Mouse (Mus musculus) splenic B cell, adult 2 months (primary cell): ENCODE measurements around the gene Akt3.

ENCODE experiments used
- DNase-seq: peaks from one replicate; pipeline ENCODE4 v3.0.0-alpha.2; 2011; ENCODE audit warnings: low read depth, low spot score
- H3K27me3 ChIP-seq: 2 replicates; pipeline ENCODE4 v1.6.1; 2012; ENCODE audit warnings: mild to moderate bottlenecking, low read length, moderate library complexity, mixed read lengths; ENCODE audit not compliant: control insufficient read depth, poor library complexity, insufficient read depth, severe bottlenecking
- H3K36me3 ChIP-seq: 2 replicates; pipeline ENCODE4 v1.6.1; 2012; ENCODE audit warnings: mild to moderate bottlenecking, low read length, moderate library complexity, mixed read lengths; ENCODE audit not compliant: control insufficient read depth, poor library complexity, insufficient read depth, severe bottlenecking

Akt3 gene

DNA sequence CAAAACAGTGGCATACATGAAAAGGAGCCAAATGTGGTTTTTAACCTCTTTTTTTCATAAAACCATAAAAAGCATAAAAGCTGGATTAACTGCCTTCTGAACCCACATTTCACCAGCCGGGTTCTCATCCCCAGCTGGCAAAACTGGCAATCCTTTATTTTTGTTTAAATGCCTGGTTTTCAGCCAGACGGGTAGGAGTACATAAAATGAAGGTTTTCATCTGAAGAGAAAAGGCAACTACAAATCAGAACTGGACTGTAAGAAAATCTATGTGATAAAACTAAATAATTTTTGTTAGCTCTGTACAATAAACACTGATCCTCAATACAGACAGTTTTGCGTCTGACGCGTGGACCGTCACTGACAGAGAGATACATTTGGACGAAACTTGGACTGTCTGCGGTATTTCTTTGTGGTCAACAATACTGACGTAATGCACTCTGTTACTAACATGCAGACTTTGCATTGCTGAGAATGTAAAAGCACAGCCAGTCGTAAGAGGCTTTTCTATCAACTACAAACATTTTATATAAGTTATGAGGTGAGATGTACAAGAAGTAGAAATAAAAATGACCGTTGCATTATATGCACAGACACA is 206.5 kb downstream of the Akt3 start:
- Histone ChIP-seq H3K27me3 (no peaks in the 10 kb centered on the region), H3K36me3 (0 out of 2 replicates have a peak, but pooled peaks cover 2% of the 10 kb centered on the region)
- no peak for DNase-seq

GRCm38 (mm10) chr1:177048773-177049172 is 209.2 kb downstream of the Akt3 start:
- DNase-seq = no peak
- Histone ChIP-seq H3K27me3 (no peaks in the 10 kb centered on the region), H3K36me3 (0 out of 2 replicates have a peak, but pooled peaks cover 2% of the 10 kb centered on the region)

DNA sequence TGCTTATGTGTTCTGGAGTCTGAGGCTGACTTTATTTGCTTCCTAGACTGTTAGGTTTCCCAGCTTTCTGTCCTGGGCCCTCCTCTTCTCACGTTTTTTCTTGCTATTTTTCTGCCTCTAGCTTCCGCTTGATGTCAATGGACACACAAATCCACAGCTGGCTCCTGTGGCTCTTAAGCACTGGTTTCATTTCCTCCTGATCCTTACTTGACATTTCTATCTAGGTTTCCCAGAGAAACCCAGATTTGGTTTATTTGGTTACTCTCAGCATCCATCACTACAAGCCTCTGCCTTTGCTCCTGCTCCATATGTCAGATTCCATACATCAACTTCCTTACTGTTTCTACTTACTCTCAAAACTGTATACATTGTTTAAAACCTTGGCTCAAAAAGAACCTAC is 211.0 kb downstream of the Akt3 start:
- no peaks in the 10 kb centered on the region for H3K27me3 ChIP-seq
- 0 out of 2 replicates have a peak, but pooled peaks cover 3% of the 10 kb centered on the region for H3K36me3 ChIP-seq
- DNase-seq = no peak

- Histone ChIP-seq H3K27me3 (no peaks in the 10 kb centered on the region), H3K36me3 (0 out of 2 replicates have a peak, but pooled peaks cover 3% of the 10 kb centered on the region)
- no peak for DNase-seq
These were observed 212.1 kb downstream of the Akt3 start for GRCm38 (mm10) chr1:177045885-177046284.

GRCm38 (mm10) chr1:177040058-177040457 is 217.9 kb downstream of the Akt3 start:
- Histone ChIP-seq H3K36me3 (0 out of 2 replicates have a peak, but pooled peaks cover 2% of the 10 kb centered on the region), H3K27me3 (no peaks in the 10 kb centered on the region)
- DNase-seq = no peak

GRCm38 (mm10) chr1:177039093-177039674 is 218.8 kb downstream of the Akt3 start:
- no peaks in the 10 kb centered on the region for H3K27me3 ChIP-seq

DNA sequence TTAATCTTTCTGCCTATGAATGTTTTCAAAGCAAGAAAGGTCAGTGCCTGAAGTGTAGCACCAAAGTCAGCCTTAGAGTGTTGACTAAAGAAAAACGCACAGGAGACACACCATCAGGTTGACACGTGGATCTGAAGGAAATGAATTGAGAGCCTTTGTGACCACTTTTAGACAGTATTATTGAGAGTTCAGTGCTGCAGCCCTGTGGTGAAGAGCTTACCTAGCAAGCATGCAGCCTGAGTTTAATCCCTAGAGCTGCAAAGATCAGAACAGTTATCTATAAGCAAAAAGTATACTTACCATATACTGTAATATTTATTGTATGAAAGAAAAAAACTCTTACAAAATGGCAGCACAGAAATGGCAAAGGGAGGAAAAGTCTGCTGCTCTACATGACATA is 219.6 kb downstream of the Akt3 start:
- H3K27me3 ChIP-seq = no peaks in the 10 kb centered on the region
- H3K36me3 ChIP-seq = 0 out of 2 replicates have a peak, but pooled peaks cover 2% of the 10 kb centered on the region
- no peak for DNase-seq

More at GRCm38 (mm10) chr1:177039093-177039674, 218.8 kb downstream of the Akt3 start:
- no peak for DNase-seq
- H3K36me3 ChIP-seq = 0 out of 2 replicates have a peak, but pooled peaks cover 2% of the 10 kb centered on the region

DNA sequence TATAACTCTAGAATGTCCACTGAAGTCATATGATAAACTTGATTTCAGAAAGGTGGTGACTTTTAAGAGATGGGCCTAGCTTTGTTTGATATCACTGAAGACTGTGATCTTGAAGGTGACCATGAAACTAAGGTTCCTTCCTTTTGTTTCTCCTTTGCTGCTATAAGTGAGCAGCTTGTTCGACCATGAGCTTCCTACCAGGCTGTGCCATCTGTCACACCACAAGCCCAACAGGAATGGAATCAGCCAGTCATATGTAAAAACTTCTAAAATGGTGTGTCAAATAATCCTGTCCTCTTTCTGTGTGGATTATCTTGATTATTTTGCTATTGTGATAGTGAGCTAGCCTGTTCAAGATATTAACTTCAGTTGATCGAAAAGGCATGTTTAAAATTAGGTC is 222.5 kb downstream of the Akt3 start:
- peaks cover 2% of the 10 kb centered on the region; the same call in 1 of the 2 replicates for H3K36me3 ChIP-seq
- DNase-seq = no peak
- no peaks in the 10 kb centered on the region for H3K27me3 ChIP-seq

- H3K36me3 ChIP-seq = peaks cover 2% of the 10 kb centered on the region; the same call in 1 of the 2 replicates
- no peaks in the 10 kb centered on the region for H3K27me3 ChIP-seq
- no peak for DNase-seq
These were observed 225.8 kb downstream of the Akt3 start for GRCm38 (mm10) chr1:177032233-177032632.

- DNase-seq = no peak
- Histone ChIP-seq H3K27me3 (no peaks in the 10 kb centered on the region), H3K36me3 (peaks cover 2% of the 10 kb centered on the region; the same call in 1 of the 2 replicates)
These were observed 226.8 kb downstream of the Akt3 start for GRCm38 (mm10) chr1:177031196-177031595.

GRCm38 (mm10) chr1:177030669-177031068 is 227.3 kb downstream of the Akt3 start:
- peaks cover 2% of the 10 kb centered on the region; the same call in 1 of the 2 replicates for H3K36me3 ChIP-seq
- DNase-seq = no peak
- no peaks in the 10 kb centered on the region for H3K27me3 ChIP-seq

DNA sequence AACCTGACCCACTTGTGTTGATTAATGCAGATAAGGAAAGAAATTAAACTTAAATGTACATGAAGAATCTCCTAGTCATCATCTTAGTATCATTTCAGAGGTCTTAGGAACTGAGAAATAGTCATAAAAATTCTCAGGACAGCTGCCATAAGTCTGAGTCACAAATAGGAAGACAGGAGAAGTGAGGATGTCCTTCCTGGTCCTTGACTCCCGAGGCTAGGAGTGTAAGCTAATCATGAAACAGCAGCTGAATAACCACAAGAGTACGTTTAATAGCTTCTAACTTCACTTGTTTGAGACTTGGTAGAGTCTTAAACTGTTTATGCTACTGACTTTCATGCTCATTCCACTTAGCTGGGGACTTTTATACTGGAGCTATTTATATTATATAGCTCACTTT is 229.0 kb downstream of the Akt3 start:
- Histone ChIP-seq H3K36me3 (peaks cover 6% of the 10 kb centered on the region; the same call in 1 of the 2 replicates), H3K27me3 (peaks cover 2% of the 10 kb centered on the region; the same call in 1 of the 2 replicates)

DNA sequence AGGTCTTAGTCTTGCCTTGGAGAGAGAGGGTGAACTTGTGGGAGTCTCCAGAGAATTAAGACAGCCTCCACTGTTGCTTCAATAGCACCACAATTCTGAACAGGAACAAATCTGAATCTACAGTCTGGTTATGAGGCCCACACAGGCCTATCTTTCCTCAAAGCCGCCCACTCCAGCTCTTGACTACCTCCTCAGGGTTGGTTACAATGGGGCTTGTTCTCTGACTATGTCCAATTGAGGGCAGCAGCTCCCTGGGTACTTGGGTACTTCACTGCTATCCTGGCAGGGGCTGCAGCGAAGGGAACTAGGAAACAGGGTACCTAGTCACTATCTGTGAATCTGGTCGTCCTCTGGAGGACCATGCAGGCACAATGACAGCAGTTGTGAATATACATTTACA is 230.3 kb downstream of the Akt3 start:
- Histone ChIP-seq H3K27me3 (peaks cover 2% of the 10 kb centered on the region; the same call in 1 of the 2 replicates), H3K36me3 (peaks cover 8% of the 10 kb centered on the region; the same call in 1 of the 2 replicates)
- DNase-seq = no peak

More for the DNA sequence above, 229.0 kb downstream of the Akt3 start:
- no peak for DNase-seq

- peak; percentile 10 for DNase-seq
- peaks cover 6% of the 10 kb centered on the region; the same call in 1 of the 2 replicates for H3K36me3 ChIP-seq
These were observed 235.3 kb downstream of the Akt3 start for GRCm38 (mm10) chr1:177022751-177023150.

GRCm38 (mm10) chr1:177019668-177020067 is 238.3 kb downstream of the Akt3 start:
- peaks cover 4% of the 10 kb centered on the region; the same call in 1 of the 2 replicates for H3K36me3 ChIP-seq
- no peaks in the 10 kb centered on the region for H3K27me3 ChIP-seq
- no peak for DNase-seq

More at GRCm38 (mm10) chr1:177022751-177023150, 235.3 kb downstream of the Akt3 start:
- peaks cover 2% of the 10 kb centered on the region; the same call in 1 of the 2 replicates for H3K27me3 ChIP-seq
